Mouse (Mus musculus): ENCODE data around the gene Pdcd2. TPM values are rescaled to one million over a fixed set of nuclear protein-coding genes. Genes with fewer than 3 reads are reported as not detected.

Gene Pdcd2
- 39.8 and 48.1 TPM in 2 replicates for polyA plus RNA-seq (2021; fragmentation: Nextera tagmentation)
- long read RNA-seq, experiment 1, transcript Pdcd2-201 (6 exons, 1,120 nt), result major isoform, 32 of 39 reads
- long read RNA-seq, experiment 1, partial matches to known transcripts, result 3 of 39 reads
- long read RNA-seq, experiment 1, other reads (novel, unspliced or antisense), result 3 of 39 reads
- long read RNA-seq, experiment 2, transcript Pdcd2-201 (6 exons, 1,120 nt), result major isoform, 19 of 25 reads
- long read RNA-seq, experiment 2, partial matches to known transcripts, result 0 of 25 reads
- long read RNA-seq, experiment 2, other reads (novel, unspliced or antisense), result 4 of 25 reads

GRCm38 (mm10) chr17:15526986-15527810, at the start of gene Pdcd2:
TSS of gene Pdcd2 (minus strand) at chr17:15527301.

GRCm38 (mm10) chr17:15564014-15564927, 37.2 kb upstream of the Pdcd2 start, which contains the start of gene Prdm9:
TSS of gene Prdm9 (minus strand) at chr17:15564354.

DNA sequence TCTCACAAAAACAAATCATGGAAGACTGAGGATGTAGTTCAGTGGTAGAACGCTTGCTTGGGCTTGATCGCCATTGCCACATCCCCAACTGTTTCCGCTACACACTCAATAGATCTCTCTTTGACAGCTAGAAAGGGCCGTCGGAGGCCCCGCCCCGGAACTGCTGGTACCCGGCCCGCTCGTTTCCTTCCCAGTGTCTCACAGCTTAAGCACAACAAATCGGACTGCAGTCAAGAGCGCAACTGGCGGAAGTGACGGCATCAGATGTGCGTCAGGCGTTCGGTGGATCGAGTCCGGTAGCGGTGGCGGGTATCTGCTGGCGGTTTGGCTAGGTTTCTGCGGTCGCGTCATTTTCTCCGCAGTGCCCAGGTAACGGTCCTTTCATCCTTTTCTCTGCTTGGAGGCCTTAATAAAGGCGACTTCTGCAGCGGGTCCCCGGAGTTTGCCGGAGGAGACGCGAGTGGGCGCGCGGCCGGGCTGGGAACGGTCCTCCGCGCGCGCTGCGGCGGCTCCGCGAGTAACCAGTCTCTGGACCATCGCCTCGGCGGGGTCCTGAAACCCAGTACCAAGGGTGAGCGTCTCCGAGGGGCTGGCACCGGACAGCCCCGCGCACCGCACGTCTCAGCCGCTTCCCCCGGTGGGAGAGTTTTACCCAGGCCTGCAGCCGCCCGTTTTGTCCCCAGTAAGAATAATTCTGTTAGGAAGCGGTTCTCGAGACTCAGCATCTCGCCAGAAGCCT, 27.3 kb downstream of the Pdcd2 start, which contains the start of the genes Psmb1 and Tbp:
Gene Psmb1, minus strand, starts transcription at position 96 of the 739 bp plus-strand sequence.
Gene Tbp, plus strand, starts transcription at position 233 of the 739 bp plus-strand sequence.

Other genes with a start within 250 kb of the Pdcd2 start
- gene Dll1, start 150.4 kb downstream of the Pdcd2 start, polyA plus RNA-seq (2021; fragmentation: Nextera tagmentation), result 1.9 and 2.8 TPM in 2 replicates
- gene Fam120b, start 131.1 kb downstream of the Pdcd2 start, polyA plus RNA-seq (2021; fragmentation: Nextera tagmentation), result 28.5 TPM in 2 replicates
- gene Psmb1, start 27.6 kb downstream of the Pdcd2 start, polyA plus RNA-seq (2021; fragmentation: Nextera tagmentation), result 363 and 377 TPM in 2 replicates
- 12.8 and 14.4 TPM in 2 replicates for gene Tbp, start 27.4 kb downstream of the Pdcd2 start, polyA plus RNA-seq (2021; fragmentation: Nextera tagmentation)
- 0.34 and 0.70 TPM in 2 replicates for gene Prdm9, start 37.1 kb upstream of the Pdcd2 start, polyA plus RNA-seq (2021; fragmentation: Nextera tagmentation)
- 13.0 and 16.1 TPM in 2 replicates for gene Chd1, start 177.7 kb upstream of the Pdcd2 start, polyA plus RNA-seq (2021; fragmentation: Nextera tagmentation)

Data from layer of hippocampus, adult 6 months (tissue).